Mouse (Mus musculus): ENCODE measurements around the gene Oit3.

The Oit3 gene

DNA sequence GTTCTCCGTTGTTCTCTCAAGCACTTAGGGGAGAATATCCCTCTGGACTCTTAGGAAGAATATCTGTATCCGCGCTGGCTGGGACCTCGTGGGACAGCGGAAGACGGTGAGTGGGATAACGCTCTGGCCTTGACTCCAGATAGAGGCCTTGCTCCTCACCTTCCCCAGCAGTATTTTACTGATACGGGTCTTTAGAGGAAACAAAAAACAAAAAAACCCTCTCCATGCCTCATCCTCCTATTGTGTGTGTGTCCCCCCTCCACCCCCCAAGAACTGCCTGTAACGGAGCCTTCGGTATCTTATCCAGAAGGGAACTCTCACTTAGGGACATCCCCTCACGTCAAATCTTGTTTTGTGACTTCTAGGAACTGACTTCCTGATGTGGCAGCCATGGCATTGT, at the start of gene Oit3:
Gene Oit3, minus strand, starts transcription at position 44 of the 400 bp plus-strand sequence.
- DNase-seq = no peak

DNA sequence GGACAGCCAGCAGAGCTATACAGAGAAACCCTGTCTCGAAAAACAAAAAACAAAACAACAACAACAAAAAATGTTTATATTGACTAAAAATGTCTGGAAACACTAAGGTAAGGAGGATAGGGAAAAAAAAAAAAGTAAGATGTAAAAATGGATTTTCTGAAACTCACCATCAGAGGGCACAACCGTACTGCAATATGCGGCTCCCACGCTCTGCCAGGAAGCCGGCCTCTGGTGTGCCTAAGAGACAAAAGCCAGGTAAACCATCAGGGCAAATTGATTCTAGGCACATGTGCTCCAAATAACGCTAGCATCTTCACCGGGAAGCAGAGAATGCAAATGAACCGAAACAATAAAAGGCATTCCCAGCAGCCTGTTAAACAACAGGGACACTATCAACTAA, 49.3 kb upstream of the Oit3 start:
- peak; percentile 35 for DNase-seq

DNA sequence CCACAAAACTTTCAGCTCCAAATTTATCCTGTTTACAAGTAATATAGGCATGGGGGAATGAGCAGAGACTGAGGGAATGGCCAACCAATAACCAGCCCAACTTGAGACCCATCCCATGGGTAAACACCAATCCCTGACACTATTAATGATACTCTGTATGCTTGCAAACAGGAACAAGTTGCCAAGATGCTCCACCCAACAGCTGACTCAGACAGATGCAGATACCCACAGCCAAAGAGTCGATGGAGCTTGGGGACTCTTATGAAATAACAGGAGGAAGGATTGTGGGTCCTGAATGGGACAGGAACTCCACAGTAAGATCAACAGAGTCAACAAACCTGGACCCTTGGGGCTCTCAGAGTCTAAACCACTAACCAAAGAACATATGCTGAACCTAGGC, 47.8 kb upstream of the Oit3 start:
- DNase-seq = no peak

DNA sequence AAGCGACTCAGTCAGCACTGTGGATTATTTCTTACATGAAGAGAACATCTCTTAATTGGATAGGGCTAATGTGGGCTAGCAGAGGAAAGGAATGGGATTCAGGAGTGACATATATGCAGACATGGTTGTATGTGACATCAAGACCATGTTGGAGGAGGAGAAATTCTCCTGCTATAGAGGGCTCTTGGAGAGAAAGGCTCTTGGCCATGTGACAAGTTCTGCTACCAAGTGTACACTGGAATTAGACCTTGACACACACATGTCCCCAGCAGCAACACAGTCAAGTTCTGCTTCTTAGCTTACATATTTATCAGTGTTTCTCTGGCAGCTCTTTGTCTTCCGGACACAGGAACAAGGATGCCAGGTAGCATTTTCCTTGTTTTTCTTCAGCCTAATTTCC, 45.8 kb upstream of the Oit3 start:
- DNase-seq = no peak

DNA sequence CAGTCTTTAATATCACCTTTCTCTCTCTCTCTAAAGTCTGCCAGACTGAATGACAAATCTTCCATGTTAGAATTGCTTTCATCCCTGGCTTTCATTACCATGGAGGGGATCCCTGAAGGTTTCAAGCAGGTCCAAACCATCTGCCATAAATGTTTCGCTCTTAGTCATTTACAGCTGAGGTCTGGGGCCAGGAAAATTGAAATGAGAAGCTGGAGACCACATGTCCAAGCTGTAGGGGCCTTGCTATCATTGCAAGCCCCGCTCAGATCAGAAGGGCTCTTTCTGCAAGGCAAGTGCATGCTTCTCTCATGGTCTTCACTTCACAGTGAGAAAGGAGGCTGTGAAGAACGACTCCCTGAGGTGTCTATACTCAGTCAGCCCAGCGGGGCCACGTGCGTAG, 42.7 kb upstream of the Oit3 start:
- DNase-seq = no peak

DNA sequence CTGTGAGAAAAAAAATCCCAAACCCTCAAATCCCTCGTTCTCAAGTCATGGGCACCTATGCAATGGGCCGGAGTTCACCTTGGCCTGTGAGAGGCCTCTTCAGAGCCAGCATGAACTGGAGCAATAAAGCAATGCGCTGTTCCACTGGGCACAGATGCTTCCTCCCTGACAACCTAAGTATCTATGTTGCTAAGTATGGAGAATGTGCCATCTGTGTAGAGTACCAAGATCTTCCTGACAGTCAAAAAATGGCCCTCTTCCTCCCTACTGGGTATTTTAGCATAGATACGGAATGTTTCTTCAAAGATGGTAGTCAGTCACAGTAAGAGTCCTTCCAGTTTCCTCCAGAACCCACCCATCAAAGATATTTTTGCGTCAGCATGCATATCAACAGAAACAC, 39.8 kb upstream of the Oit3 start:
- DNase-seq = no peak

DNA sequence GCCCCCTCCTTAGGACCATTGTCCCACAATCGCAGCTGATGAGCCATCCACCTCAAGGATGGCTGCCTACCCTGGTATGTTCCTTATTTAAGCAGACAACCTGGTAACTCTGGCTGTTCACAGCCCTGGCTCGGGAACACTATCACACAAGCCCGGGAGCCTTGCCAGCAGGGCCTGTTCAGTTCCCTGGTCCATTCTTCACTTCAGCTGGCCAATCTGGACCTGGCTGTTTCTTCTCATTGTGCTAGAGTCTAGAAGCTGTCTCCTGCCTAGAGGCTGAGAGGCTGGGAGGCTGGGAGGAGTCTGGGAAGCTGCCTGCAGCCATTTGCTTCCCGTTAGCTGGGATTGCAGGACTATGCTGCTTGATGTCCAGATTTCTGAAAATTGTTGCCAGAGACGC, 28.9 kb upstream of the Oit3 start:
- DNase-seq = peak; percentile 42

DNA sequence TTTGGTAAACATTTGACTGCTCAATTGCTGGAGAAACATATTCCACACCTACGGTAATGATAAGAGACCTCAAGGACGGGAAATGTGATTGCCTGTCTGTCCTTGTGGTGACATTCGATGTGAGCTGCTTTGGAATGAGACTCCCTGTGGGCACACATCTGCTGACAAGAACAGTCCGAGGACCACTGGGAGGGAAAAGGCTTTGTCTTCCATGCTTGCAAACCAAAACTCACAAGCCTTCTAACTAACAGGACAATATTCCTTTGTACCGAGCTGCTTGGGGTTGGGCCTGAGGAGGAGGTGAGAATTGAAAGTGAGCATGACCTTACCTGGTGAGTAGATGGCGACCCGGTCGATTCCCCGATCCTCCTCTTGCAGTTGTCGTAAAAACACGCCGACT, 25.7 kb upstream of the Oit3 start:
- DNase-seq = no peak

DNA sequence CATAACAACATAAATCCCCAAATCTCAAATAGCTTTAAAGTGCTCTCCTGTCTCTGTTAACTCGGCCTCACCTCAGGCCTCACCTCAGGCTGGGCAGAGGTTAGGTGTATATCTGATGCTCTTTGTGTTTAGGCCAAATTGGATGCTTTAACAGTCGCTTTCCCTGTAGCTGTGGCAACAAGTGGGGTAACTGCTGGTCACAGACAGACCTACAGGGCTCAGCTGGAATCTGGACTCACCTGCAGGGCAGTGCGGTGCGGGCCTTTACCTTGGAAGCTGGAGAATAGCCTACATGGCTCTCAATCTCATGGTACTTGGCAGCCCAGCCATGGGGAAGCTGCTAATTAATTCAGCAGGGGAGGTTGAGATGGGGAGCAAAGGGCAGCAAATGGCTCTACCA, 25.0 kb upstream of the Oit3 start:
- DNase-seq = no peak

DNA sequence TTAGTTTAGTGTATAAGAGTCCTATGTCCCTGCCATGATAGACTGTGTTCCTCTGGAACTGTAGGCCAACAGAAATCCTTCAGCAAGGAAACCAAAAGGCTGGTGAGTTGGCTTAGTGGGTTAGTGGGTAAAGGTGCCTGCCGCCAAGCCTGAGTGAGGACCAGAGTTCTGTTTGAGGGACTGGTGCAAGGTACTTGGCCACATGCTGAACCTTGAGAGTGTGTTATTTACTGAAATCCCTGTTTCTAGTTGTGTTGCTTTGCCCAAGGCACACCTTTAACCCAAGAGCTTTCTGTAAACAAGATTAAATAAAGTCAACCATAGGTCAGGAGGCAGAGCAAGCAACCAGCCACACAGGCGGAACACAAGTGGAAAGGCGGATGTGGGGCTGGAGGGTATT, 24.0 kb upstream of the Oit3 start:
- no peak for DNase-seq

DNA sequence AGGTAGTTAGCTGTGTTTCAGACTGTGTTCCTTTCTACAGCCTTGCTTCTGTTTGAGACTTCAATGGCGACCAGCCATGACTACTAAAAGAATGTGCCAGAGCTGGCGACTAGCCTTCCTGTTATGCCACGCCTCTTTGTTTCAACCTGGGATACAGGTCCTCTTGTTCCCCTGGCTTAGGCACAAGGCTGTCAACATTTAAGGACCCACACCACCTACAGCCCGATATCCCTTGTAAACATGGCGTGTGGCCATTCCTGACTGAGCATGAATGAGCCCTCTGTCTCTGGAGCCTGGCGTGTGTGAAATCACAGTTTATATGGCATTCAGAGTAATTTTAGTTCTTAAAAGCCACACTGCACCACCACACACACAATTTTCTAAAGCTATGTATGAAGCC, 20.7 kb upstream of the Oit3 start:
- DNase-seq = no peak

DNA sequence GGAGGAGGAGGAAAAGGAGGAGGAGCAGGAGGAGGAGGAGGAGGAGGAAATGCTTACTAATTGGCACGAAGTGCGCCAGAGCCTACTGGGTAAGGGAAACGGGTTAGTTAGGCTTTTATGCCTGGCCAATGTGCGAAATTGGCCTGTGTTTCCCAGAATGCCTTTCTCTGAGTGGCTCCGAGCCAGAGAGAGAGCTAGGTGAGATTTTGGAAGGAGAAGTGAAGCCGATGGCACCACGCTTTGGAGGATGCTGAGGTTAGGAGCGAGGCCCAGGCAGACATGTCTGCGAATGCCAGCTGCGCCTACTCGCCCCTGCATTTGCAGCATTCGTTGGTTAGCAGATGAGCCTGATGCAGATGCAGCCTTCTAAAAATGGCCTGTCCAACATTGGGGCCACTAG, 18.2 kb upstream of the Oit3 start:
- DNase-seq = peak; percentile 28

DNA sequence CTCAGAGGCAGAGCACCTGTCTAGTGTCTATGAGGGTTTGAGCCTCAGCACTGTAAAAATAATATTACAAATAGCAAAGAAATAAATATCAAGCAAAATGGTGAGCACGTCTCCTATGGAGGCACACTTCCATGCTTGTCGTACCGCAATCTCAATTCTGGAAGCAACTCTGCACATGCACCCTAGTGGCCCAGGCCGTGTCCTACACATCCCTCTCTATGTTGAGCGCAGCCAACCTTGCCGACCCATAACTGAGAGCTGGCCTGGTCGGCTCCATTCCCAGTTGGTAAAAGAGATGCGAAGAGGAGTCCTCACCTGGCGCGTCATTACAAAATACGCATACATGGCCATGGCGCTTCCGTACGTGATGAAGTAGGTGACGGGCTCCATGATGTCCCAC, 13.1 kb upstream of the Oit3 start:
- DNase-seq = no peak

DNA sequence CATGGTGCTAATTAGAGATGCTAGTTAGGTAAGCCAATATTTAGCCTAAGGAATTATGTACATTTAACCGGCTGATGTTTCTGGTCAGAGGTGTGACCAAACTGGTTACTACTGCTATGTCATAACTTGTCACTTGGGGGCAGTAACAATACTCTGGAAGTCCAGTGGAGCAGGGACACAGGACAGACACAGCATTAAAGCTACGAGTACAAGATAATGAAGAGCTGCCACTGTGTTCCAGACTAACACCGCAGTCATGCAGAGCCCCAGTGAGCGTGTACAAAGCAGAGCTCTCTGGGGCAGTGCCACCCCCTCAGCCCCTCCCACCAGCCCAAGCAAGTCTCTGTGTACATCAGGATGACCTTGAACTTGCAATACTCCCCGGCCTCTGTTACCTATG, 10.3 kb upstream of the Oit3 start:
- DNase-seq = no peak

DNA sequence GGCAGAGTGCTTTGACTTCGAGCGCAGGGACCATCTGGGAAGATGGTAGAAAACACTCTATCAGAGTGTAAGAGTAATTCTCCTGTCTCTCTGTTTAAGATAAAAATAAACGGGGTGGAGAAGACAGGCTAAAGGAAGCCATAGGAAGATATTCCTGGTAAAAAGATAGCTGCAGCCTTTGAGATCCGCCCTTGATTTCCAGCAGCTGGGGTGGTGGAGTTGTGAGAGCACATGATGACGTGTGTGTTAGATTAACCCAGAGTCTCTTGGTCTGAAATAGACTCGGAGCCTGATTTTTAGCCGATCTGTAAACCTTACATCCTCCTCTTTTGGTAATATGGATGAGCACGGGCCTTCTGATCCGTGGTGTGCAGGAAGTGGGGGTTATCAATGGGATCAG, 6.0 kb upstream of the Oit3 start:
- no peak for DNase-seq

DNA sequence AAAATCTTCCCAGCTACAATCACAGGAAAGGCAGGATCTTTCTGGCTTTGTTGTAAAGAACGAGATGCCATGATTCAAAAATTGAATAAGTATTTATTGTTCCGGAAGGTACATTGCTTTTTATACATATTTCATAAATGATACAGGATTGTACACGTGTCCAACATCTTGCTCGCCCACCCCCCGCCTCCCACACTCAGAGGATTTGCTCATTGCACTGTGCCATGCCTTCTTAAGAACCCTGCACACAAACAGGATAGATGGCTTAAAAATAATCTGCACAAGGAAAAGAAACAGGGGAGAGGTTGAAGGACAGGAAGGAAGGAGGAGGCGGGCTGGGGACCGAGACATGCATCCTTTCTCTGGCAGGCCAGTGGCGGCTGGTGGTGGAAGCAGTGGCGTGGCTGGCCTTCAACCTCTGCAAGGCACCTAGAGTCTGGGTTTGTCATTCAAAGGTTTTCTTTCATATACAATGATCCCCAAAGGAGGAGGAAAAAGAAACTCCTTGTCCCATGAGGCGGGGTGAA, 5.4 kb upstream of the Oit3 start:
- no peak for DNase-seq

DNA sequence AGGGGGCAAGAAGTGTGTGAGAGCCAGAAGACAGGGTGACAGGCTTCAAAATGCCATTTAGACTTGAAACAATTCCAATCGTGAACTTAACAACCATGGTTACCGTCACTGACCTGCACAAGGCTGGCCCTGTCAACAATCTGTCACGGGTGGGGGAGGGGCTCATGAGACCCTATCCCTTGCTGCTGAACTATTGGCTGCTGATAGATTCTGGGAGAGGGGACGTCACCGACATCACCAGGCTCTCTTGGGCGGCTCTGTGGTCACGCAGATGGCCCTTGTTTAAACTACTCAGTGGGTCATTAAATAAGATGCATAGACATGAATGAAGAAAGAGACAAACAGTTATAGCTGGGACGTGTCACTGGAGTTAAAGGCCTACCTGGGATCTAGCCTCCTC, 3.1 kb upstream of the Oit3 start:
- DNase-seq = no peak

DNA sequence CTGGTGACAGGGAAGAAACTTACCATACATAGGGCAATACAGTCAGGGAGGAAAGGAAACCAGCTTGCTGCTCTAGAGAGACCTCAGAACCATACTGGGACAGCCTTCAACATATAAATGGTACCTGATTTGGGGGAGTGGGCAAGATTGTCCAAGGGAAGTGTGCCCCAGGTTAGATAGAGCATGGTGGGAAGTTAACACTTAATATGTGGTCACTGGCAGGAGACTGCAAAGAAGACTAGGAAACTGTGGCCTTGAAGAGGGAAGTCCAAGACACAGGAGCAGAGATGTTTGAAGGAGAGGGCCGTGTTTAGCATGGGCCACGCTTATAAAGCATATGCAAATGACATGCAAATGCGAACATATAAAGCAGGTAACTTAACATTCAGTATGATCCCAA, 2.5 kb upstream of the Oit3 start:
- no peak for DNase-seq

DNA sequence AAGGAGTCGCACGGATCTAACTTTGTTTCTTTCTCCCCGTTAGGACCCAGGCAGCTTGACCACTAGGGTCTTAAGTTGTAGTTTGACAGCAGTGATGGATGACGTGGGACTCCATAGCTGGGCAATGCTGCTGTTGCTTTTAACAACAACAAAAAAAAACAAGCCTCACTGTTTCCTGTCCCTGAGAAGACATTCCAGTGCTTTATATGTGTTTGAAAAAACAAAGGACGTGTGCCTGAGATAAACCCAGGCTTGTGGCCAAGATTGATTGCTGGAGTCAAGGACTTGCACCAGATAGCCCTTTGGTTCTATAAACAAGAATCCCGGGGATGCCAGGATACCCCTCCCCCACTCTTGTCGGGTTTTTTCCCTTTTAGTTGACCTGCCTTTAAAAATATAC, 1.6 kb upstream of the Oit3 start:
- DNase-seq = no peak

DNA sequence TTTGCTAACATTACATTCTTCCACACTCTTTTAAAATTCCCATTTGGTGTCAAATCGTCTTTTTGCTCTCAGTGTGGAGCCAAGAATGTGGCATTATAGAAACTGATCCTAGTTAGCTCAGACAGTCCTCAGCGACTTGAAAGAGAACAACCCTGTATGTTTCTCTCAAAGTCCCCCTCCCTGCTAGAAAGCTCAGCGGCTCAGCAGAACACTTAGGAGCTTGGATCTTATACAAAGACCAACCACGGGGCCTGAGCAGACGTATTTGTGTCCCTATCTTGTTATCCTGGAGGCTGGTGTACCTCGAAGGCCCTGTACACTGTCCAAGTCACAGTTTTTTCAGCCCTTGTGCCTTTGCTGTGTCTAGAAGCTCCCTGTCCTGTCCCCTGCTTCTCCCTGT, 1.4 kb downstream of the Oit3 start:
- DNase-seq = no peak

DNA sequence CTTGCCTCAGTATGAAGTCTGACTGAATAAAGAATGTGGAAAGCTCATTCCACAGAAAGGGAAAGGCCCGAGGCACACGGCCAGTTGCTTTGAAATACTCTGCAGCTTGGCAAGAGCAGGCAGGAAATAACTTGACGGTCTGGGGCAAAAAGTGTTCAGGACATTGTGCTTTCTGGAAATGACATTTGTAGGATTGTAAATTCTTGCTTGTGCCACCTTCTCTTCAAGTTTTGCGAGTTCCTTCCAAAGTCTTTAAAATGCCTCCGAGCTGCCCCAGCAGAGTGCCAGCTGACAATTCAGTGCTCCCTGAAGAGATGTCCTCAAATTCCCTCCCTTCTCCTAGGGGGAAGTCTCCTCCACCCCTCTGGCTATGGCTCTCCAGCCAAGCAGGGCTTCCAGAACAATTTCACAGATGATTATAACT, 2.1 kb downstream of the Oit3 start:
- DNase-seq = no peak

DNA sequence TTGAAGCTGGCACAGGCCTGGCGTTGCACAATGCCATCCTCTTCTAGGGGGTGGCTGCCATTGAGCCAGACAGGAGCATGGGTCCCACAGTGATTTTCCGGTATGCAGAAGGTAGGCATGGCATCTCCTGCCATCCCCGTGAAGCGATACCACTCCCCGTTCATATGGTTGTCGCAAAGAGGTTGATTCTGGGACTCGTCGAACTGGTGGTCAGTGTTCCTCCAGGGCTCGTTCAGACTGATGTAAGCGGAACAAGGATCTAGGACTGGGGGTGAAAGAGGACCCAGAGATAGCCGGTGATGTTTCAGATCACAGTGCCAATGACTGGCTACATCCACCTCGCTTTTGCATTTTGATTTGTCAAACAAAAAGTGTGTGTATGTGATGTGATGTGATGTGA, 2.9 kb downstream of the Oit3 start:
- no peak for DNase-seq

DNA sequence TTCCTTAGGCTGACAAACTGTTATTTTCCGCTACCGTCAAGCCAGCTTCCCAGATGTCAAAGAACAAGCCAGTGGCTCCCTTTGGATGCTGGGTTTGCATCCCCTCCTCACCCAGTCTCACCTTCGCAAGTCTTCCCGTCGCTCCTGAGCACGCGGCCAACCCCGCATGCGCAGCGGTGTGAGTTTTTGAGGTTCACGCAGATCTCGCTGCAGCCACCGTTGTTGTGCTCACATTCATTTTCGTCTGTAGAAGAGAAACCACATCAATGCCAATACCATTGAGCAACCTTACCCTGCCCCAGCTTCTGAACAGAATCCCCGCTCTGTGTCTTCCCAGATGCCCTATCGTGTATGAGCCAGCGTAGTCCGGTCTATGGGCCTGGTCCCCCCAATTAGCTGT, 5.8 kb downstream of the Oit3 start:
- DNase-seq = no peak

DNA sequence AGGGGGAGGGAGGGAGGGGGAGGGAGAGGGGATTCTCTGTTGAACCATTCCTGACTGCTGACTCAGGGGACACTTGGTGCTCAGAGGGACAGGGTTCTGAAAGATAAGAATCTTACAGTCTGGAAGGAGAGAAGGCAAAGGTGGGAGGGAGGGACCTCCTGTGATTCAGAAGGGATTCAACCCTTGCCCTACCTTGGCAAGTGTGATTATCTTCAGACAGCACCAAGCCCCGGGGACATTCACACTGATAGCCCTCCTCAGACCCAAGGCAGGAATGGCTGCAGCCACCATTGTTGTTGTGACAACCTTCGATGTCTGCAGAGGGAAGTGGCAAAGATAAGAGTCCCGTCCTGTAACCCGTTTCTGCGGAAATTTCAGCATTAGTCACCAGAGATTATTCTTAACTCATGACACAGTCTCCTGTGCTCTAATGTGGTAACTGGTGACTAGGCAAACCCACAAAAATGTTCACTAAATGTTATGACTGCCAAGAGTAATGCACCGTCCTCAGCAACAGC, 10.8 kb downstream of the Oit3 start:
- DNase-seq = no peak

DNA sequence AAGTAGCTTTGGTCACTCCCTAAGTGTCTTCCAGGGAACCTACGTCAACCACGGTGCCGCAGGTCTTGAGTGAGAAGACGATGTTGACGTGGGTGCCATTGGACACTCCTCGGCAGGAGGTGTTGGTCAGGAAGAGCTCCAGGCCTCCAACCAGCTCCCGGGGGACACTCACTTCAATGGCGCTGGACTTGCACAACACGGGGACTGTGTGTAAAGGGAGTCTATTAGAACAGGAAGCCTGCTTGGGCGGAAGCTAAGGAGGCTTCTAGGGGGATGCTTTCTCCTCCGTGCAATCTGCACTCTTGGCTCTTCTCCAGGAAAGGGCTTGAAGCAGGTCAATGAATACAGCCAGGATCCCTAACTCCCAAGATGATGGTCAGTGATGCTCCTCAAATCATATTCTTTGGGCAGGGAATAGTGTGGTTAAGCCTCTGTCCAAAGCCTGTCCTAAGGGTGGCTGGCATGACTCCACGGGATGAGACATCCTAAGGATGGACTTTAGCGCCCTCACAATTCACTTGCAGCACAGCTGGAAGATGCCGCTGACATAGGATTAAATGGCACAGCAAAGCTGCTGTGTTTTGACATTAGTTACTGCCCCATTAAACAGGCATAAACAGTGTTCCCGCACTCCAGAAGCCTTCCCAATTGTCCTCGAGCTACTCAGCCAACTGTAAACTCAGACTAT, 12.0 kb downstream of the Oit3 start:
- DNase-seq = no peak
